Mouse (Mus musculus): Measurements from ENCODE around the gene Dkkl1. TPM values are rescaled to one million over a fixed set of nuclear protein-coding genes. Genes with fewer than 3 reads are reported as not detected.
A peak's percentile ranks its signal among the peaks of the same experiment; 100 is the strongest.

Dkkl1 gene
- polyA plus RNA-seq, 1 experiment from 2014 or later, result 8.5 TPM

DNA sequence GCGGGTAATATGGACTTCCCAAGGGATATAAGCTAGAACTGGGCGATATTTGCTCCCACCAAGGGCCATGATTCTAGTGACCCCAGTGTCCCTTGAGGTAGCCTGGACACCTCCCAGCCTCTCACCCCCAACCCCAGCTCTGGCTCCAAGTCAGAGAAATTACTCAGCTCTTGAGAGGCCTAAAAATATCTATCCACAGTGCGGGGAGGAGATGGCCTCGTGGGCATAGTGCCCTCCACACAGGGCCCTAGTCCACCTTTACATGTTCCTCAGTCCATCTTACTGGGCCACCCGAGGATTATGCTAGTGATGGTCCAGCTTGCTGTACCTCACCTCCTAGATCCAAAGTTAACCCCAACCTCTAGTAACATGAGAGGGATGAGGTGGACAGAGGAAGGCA lies 47.1 kb downstream of the Dkkl1 start:
- DNase-seq (ENCODE audit: low spot score) (no peak), ATAC-seq (ENCODE audit: low read depth) (no peak)
- H3K27ac ChIP-seq (replicated peaks; ENCODE audit: low read depth, low read length), result no peak overlapping the region
- WGBS, result 53% methylated on average over 5 of the region's 5 CpGs
- H3K27me3 ChIP-seq (replicated peaks; ENCODE audit: control insufficient read depth, insufficient read depth, low read length), result peaks cover 76% of the 10 kb centered on the region
- peaks cover 14% of the 10 kb centered on the region; the same call in 1 of the 2 replicates for H3K36me3 ChIP-seq (ENCODE audit: control insufficient read depth, insufficient read depth, low read length)
- no peak overlapping the region for H3K4me2 ChIP-seq (ENCODE audit: low read depth, low read length)
- peaks cover 11% of the 10 kb centered on the region for H3K9me3 ChIP-seq (ENCODE audit: control insufficient read depth, low read length)
- no peak overlapping the region for H3K9ac ChIP-seq (ENCODE audit: low read depth, low read length)
- H3K4me1 ChIP-seq (ENCODE audit: control insufficient read depth, insufficient read depth, low read length), result 0 out of 2 replicates have a peak, but pooled peaks cover 4% of the 10 kb centered on the region
- H3K4me3 ChIP-seq (ENCODE audit: low read depth, low read length), result no peak overlapping the region

DNA sequence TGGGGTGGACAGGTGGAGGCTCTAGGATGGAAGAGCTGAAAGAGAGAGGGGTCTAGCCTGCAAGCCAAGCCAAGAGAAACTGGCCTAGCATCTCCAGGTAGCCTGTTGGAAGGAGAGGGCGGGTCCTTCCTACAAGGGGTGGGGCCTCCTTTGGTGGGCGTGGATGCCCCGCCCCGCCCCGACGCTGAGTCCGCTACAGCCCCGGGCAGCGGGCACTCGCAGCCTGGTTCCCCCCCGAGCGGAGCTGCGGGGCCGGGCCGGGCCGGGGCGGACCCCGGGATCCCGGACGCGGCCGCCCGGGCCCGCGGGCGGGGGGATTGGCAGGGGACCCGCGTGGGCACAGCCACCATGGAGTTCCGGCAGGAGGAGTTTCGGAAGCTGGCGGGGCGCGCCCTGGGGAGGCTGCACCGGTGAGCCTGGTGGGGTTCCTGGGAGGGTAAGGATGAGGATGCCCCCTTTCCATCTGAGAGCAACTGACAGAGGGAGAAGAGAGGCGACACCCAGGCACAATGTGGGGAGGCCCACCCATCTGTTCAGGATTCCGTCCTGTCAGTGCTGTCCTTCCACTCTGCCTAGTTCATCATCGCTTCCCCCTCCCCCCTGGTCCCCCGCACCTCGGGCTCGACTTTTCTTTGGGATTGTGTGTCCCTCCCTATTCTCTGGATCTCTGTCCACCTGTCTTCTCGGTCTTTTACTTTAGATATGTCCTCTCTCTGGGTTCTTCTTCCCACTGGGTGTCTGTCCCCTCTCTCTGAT lies 48.0 kb downstream of the Dkkl1 start, which contains the start of gene Slc17a7:
TSS of gene Slc17a7 (plus strand) at position 215 of the 756 bp plus-strand sequence.
- Histone ChIP-seq H3K9me3 (ENCODE audit: control insufficient read depth, low read length) (peaks cover 1% of the 10 kb centered on the region; the same call in 1 of the 2 replicates), H3K27ac (replicated peaks; ENCODE audit: low read depth, low read length) (no peak within 1 kb of the TSS), H3K27me3 (replicated peaks; ENCODE audit: control insufficient read depth, insufficient read depth, low read length) (peaks cover 66% of the 10 kb centered on the region), H3K4me1 (ENCODE audit: control insufficient read depth, insufficient read depth, low read length) (0 out of 2 replicates have a peak, but pooled peaks cover 4% of the 10 kb centered on the region), H3K9ac (ENCODE audit: low read depth, low read length) (peak within 1 kb of the TSS; percentile 35; the same call in 1 of the 2 replicates), H3K36me3 (ENCODE audit: control insufficient read depth, insufficient read depth, low read length) (peaks cover 22% of the 10 kb centered on the region; the same call in 1 of the 2 replicates), H3K4me2 (ENCODE audit: low read depth, low read length) (peak within 1 kb of the TSS; percentile 78), H3K4me3 (ENCODE audit: low read depth, low read length) (peak within 1 kb of the TSS; percentile 38)
- ATAC-seq (ENCODE audit: low read depth) (no peak), DNase-seq (ENCODE audit: low spot score) (no peak)
- under 1% methylated on average over 11 of the region's 41 CpGs for WGBS

DNA sequence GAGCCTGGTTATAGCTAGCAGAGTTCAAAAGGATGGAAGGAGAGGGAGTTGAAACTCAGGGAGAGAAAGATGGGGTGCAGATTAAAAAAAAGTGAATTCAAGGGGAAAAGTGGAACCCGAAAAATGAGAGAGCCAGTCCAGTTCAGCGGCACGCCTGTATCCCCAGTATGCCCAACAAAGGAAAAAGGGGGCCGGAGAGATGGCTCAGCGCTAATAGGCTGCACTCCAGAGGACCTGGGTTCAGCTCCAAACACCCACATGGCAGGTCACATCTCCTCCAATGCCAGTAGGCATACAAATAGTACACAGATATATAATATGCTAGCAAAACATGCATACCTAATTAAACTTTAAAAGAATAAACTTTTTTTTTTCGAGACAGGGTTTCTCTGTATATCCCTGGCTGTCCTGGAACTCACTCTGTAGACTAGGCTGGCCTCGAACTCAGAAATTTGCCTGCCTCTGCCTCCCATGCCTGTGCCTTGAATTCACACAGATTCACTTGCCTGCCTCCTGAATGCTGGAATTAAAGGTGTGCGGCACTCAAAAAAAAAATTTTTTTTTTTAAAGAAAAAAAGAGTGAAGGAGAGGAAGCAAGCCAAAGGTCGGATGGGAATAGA lies 48.8 kb downstream of the Dkkl1 start:
- 0 out of 2 replicates have a peak, but pooled peaks cover 4% of the 10 kb centered on the region for H3K4me1 ChIP-seq (ENCODE audit: control insufficient read depth, insufficient read depth, low read length)
- no peak for ATAC-seq (ENCODE audit: low read depth)
- no peak overlapping the region for H3K4me2 ChIP-seq (ENCODE audit: low read depth, low read length)
- H3K27me3 ChIP-seq (replicated peaks; ENCODE audit: control insufficient read depth, insufficient read depth, low read length), result peaks cover 58% of the 10 kb centered on the region
- peaks cover 26% of the 10 kb centered on the region; the same call in 1 of the 2 replicates for H3K36me3 ChIP-seq (ENCODE audit: control insufficient read depth, insufficient read depth, low read length)
- H3K27ac ChIP-seq (replicated peaks; ENCODE audit: low read depth, low read length), result no peak overlapping the region
- no peaks in the 10 kb centered on the region for H3K9me3 ChIP-seq (ENCODE audit: control insufficient read depth, low read length)
- no peak overlapping the region; the same call in 1 of the 2 replicates for H3K4me3 ChIP-seq (ENCODE audit: low read depth, low read length)
- DNase-seq (ENCODE audit: low spot score), result no peak
- H3K9ac ChIP-seq (ENCODE audit: low read depth, low read length), result no peak overlapping the region
- 76% methylated on average over 9 of the region's 9 CpGs for WGBS

DNA sequence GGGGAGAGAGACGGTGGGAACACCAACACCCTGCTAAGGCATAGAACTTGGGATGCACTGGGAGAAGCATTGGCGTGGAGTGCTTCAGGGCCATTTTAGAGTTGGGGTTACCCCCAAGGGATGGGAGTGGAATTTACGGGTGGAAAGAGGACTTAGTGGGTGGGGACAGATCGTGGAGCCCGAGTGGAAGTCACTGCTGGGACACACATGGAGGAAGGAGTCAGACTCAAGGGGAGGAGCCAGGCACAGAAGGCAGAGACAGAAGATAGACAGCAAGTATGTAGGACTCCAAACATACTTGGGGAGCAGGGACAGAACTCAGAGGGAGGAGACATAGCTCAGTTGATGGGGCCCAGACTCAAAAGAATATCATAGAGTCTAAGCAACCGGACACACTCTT lies 49.4 kb downstream of the Dkkl1 start:
- Histone ChIP-seq H3K36me3 (ENCODE audit: control insufficient read depth, insufficient read depth, low read length) (peaks cover 31% of the 10 kb centered on the region; the same call in 1 of the 2 replicates), H3K9ac (ENCODE audit: low read depth, low read length) (peak overlapping the region; percentile 43; the same call in 1 of the 2 replicates), H3K27ac (replicated peaks; ENCODE audit: low read depth, low read length) (no peak overlapping the region), H3K4me3 (ENCODE audit: low read depth, low read length) (peak overlapping the region; percentile 41), H3K4me1 (ENCODE audit: control insufficient read depth, insufficient read depth, low read length) (0 out of 2 replicates have a peak, but pooled peaks cover 4% of the 10 kb centered on the region), H3K9me3 (ENCODE audit: control insufficient read depth, low read length) (no peaks in the 10 kb centered on the region), H3K27me3 (replicated peaks; ENCODE audit: control insufficient read depth, insufficient read depth, low read length) (peaks cover 53% of the 10 kb centered on the region), H3K4me2 (ENCODE audit: low read depth, low read length) (peak overlapping the region; percentile 78)
- no peak for ATAC-seq (ENCODE audit: low read depth)
- no peak for DNase-seq (ENCODE audit: low spot score)
- WGBS, result 23% methylated on average over 6 of the region's 6 CpGs

DNA sequence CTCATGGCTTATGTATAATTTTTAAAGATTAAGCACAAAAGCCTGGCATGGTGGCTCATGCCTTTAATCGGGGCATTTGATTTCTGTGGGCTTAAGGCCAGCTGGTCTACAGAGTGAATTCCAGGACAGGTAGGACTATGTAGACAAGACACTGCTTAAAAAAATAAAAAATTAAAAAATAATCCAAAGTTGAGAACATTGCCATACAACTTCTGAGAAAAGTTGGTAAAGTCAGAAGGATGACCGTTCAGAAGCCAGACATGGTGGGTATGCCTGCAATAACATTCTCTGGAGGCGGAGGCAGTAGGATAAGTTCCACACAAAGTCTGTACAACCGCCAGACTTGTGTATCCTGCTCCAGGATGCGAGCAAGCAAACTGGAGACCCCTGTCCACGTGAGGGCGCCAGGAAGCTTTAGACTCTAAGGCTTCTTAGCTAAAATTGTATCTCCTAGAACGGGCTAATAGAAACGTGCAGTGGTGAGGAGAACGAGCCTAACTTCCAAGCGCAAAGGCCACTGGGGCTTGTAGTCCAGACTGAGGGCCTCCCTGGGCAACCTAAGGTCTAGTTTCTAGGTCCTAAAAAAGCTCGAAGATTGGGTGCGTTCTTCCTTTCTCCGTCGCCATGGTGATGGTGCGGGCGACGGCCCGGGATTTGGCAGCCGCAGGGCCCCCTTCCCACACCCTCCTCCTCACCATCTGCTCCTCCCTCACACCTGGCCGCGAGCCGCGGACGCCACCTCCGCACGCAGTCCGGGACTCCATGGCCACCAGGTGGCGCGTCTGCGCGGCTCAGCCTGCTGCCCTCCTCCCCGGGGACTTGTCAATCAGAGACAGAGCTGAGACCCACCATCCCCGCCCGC lies 50.1 kb downstream of the Dkkl1 start:
- Histone ChIP-seq H3K4me3 (ENCODE audit: low read depth, low read length) (peak overlapping the region; percentile 41), H3K36me3 (ENCODE audit: control insufficient read depth, insufficient read depth, low read length) (peaks cover 37% of the 10 kb centered on the region; the same call in 1 of the 2 replicates), H3K27ac (replicated peaks; ENCODE audit: low read depth, low read length) (peak overlapping the region; percentile 34; the same call in 1 of the 2 replicates), H3K9me3 (ENCODE audit: control insufficient read depth, low read length) (no peaks in the 10 kb centered on the region), H3K27me3 (replicated peaks; ENCODE audit: control insufficient read depth, insufficient read depth, low read length) (peaks cover 46% of the 10 kb centered on the region), H3K4me2 (ENCODE audit: low read depth, low read length) (peak overlapping the region; percentile 78), H3K9ac (ENCODE audit: low read depth, low read length) (peak overlapping the region; percentile 43; the same call in 1 of the 2 replicates), H3K4me1 (ENCODE audit: control insufficient read depth, insufficient read depth, low read length) (0 out of 2 replicates have a peak, but pooled peaks cover 4% of the 10 kb centered on the region)
- DNase-seq (ENCODE audit: low spot score), result peak; percentile 98
- WGBS, result 6% methylated on average over 29 of the region's 35 CpGs
- ATAC-seq (ENCODE audit: low read depth), result peak; percentile 95

DNA sequence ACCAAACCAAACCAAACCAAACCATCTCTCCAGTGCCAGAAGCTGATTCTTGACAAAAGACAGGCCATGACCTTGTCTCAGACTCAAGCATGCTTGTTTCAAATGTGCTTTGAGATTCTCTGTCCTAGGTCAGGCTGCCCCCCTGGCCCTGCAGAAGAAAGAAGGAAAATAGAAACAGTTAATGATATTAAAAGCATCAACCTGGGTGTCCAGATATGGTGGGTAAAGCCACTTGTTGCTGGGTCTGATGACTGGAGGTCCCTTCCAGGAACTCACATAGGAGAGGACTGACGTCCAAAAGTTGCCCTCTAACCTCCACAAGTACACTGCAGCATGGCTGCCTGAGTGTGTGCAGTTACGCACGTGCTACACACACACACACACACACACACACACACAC lies 51.1 kb downstream of the Dkkl1 start:
- DNase-seq (ENCODE audit: low spot score) (no peak), ATAC-seq (ENCODE audit: low read depth) (no peak)
- Histone ChIP-seq H3K4me2 (ENCODE audit: low read depth, low read length) (no peak overlapping the region), H3K4me1 (ENCODE audit: control insufficient read depth, insufficient read depth, low read length) (0 out of 2 replicates have a peak, but pooled peaks cover 4% of the 10 kb centered on the region), H3K4me3 (ENCODE audit: low read depth, low read length) (no peak overlapping the region), H3K27ac (replicated peaks; ENCODE audit: low read depth, low read length) (no peak overlapping the region), H3K9me3 (ENCODE audit: control insufficient read depth, low read length) (no peaks in the 10 kb centered on the region), H3K36me3 (ENCODE audit: control insufficient read depth, insufficient read depth, low read length) (peaks cover 45% of the 10 kb centered on the region; the same call in 1 of the 2 replicates), H3K27me3 (replicated peaks; ENCODE audit: control insufficient read depth, insufficient read depth, low read length) (peaks cover 36% of the 10 kb centered on the region), H3K9ac (ENCODE audit: low read depth, low read length) (no peak overlapping the region)
- WGBS, result 85% methylated on average over 3 of the region's 3 CpGs

DNA sequence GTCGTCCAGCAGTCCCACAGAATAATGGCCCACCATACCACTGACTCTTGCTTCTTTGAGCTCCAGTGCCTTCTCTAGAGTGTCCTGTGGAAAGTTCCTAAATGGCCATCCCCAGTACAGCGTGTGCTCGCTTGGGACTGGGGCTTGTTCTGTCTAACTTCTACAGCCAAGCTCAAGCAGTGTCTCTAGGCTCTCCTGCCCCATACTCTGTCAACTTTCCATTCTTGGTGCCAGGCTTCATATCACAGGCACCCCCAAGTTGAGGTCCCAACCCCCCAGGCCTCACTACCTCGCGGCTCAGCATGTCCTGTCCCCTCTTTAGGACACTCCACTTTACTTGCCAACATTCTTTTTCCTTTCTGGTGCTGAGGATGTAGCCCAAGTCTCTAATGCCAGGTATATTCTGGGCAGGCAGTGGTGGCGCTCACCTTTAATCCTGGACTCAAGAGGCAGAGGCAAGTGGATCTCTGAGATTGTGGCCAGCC lies 51.6 kb downstream of the Dkkl1 start:
- Histone ChIP-seq H3K27ac (replicated peaks; ENCODE audit: low read depth, low read length) (no peak overlapping the region), H3K9ac (ENCODE audit: low read depth, low read length) (no peak overlapping the region), H3K9me3 (ENCODE audit: control insufficient read depth, low read length) (no peaks in the 10 kb centered on the region), H3K27me3 (replicated peaks; ENCODE audit: control insufficient read depth, insufficient read depth, low read length) (peaks cover 31% of the 10 kb centered on the region), H3K4me2 (ENCODE audit: low read depth, low read length) (no peak overlapping the region), H3K36me3 (ENCODE audit: control insufficient read depth, insufficient read depth, low read length) (peaks cover 45% of the 10 kb centered on the region; the same call in 1 of the 2 replicates), H3K4me3 (ENCODE audit: low read depth, low read length) (no peak overlapping the region), H3K4me1 (ENCODE audit: control insufficient read depth, insufficient read depth, low read length) (peaks cover 6% of the 10 kb centered on the region; the same call in 1 of the 2 replicates)
- DNase-seq (ENCODE audit: low spot score), result no peak
- 95% methylated on average over 6 of the region's 6 CpGs for WGBS
- ATAC-seq (ENCODE audit: low read depth), result no peak

DNA sequence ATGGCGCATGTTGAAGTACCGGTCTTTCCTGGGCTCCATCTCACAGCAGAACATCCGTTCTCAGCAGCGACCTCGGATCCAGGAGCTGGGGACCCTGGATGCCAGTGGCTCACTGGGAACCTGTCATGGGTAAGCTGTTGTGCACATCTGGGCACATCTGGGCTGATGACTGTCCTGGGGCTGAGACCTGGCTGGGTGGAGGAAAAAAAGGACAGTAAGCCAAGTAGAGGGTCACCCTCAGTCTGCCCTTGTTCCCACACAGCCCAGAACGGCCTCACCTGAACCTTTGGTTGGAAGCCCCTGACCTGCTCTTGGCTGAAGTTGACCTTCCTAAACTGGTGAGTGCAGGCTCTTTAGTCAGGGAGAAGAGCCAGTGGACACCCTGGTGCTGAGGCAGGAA lies 53.0 kb downstream of the Dkkl1 start:
- DNase-seq (ENCODE audit: low spot score) (no peak), ATAC-seq (ENCODE audit: low read depth) (no peak)
- WGBS, result 97% methylated on average over 6 of the region's 6 CpGs
- H3K9me3 ChIP-seq (ENCODE audit: control insufficient read depth, low read length), result no peaks in the 10 kb centered on the region
- no peak overlapping the region for H3K4me3 ChIP-seq (ENCODE audit: low read depth, low read length)
- peaks cover 9% of the 10 kb centered on the region; the same call in 1 of the 2 replicates for H3K4me1 ChIP-seq (ENCODE audit: control insufficient read depth, insufficient read depth, low read length)
- no peak overlapping the region for H3K9ac ChIP-seq (ENCODE audit: low read depth, low read length)
- no peak overlapping the region for H3K27ac ChIP-seq (replicated peaks; ENCODE audit: low read depth, low read length)
- peaks cover 17% of the 10 kb centered on the region for H3K27me3 ChIP-seq (replicated peaks; ENCODE audit: control insufficient read depth, insufficient read depth, low read length)
- H3K36me3 ChIP-seq (ENCODE audit: control insufficient read depth, insufficient read depth, low read length), result peaks cover 45% of the 10 kb centered on the region; the same call in 1 of the 2 replicates
- no peak overlapping the region for H3K4me2 ChIP-seq (ENCODE audit: low read depth, low read length)

Measured in embryonic facial prominence, embryonic 14.5 days (tissue).